Mouse (Mus musculus): ENCODE results near the gene Fam210b. TPM values are rescaled to one million over a fixed set of nuclear protein-coding genes. Genes with fewer than 3 reads are reported as not detected.

Gene Fam210b
- polyA plus RNA-seq, 1 experiment from 2014 or later = 15.8 TPM

DNA sequence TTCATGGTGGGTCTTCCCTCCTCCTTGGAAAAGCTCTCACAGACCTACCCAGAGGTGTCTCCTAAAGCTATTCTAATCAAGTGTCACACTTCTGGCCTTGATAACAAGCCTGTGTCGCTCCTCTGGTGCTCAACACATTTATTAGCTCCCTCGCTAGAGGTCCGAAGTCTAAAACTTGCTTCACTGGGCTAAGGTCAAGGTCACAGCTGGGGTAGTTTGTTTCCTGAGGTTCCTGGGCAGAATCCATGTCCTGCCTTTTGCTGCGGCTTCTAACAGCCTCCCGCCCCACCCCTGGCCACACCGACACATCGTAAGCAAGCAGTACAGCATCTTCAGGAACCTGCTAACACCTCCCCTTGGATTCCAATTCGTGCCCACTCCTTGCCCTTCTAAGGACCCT, 5.4 kb downstream of the Fam210b start:
- H3K4me2 ChIP-seq = no peak overlapping the region

DNA sequence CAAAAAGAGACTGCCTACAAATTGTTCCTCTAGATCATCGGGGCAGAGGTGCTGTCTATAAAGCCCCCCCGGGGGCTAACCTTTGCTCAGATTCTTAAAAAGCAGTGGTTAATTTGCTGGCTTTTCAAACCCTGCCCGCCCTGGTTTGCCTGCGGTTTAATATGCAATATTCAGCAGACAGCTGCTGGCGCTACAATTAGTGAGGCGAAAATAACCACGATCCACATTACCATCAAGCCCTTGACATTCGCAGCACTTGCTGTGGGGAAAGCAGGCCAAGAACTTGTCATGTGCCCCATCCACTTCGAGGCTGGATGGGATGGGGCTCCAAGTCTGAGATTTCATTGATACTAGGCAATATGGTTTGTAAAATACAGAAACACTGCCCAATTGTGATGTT, 7.9 kb downstream of the Fam210b start:
- peaks cover 33% of the 10 kb centered on the region for H3K36me3 ChIP-seq
- 77% methylated on average over 9 of the region's 9 CpGs for WGBS
- no peak overlapping the region for H3K9ac ChIP-seq
- no peaks in the 10 kb centered on the region for H3K9me3 ChIP-seq (replicated peaks)
- H3K27me3 ChIP-seq = no peaks in the 10 kb centered on the region
- H3K4me3 ChIP-seq = no peak overlapping the region
- H3K4me2 ChIP-seq = no peak overlapping the region
- H3K4me1 ChIP-seq (replicated peaks) = peaks cover 10% of the 10 kb centered on the region
- no peak overlapping the region for H3K27ac ChIP-seq
- no peak for ATAC-seq (replicated peaks; ENCODE audit: insufficient number of reproducible peaks, insufficient read depth, low FRiP score, low read depth)

More for the DNA sequence above, 5.4 kb downstream of the Fam210b start:
- peaks cover 27% of the 10 kb centered on the region for H3K4me1 ChIP-seq (replicated peaks)
- ATAC-seq (replicated peaks; ENCODE audit: insufficient number of reproducible peaks, insufficient read depth, low FRiP score, low read depth) = no peak
- no peaks in the 10 kb centered on the region for H3K9me3 ChIP-seq (replicated peaks)
- peaks cover 8% of the 10 kb centered on the region for H3K36me3 ChIP-seq
- 61% methylated on average over 8 of the region's 8 CpGs for WGBS
- H3K9ac ChIP-seq = no peak overlapping the region
- H3K27me3 ChIP-seq = no peaks in the 10 kb centered on the region
- H3K4me3 ChIP-seq = no peak overlapping the region
- H3K27ac ChIP-seq = no peak overlapping the region

DNA sequence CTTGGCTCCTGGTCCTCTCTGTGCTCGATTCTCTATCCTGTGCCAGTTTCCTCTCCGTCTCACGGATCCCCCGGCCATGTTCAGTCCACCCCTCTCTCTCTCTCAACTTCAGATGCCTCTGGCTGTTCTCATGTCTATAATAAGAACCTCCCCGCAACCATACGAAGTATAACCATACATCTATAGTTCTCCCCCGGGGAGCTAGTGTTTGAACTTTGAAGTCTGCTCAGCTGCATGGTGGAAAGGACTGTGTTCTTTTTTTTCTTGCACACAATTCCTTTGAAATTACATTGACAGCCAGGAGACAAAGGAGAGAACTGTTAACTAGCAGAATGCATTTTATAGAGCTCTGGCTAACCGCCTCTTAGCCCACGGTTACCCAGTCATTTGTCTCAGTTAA, 9.4 kb downstream of the Fam210b start:
- Histone ChIP-seq H3K9me3 (replicated peaks) (no peaks in the 10 kb centered on the region), H3K27ac (no peak overlapping the region), H3K4me2 (no peak overlapping the region), H3K36me3 (peaks cover 47% of the 10 kb centered on the region), H3K4me1 (replicated peaks) (no peaks in the 10 kb centered on the region; the same call in 1 of the 2 replicates), H3K27me3 (no peaks in the 10 kb centered on the region), H3K4me3 (no peak overlapping the region), H3K9ac (no peak overlapping the region)
- WGBS = 84% methylated on average over 9 of the region's 9 CpGs
- ATAC-seq (replicated peaks; ENCODE audit: insufficient number of reproducible peaks, insufficient read depth, low FRiP score, low read depth) = no peak

DNA sequence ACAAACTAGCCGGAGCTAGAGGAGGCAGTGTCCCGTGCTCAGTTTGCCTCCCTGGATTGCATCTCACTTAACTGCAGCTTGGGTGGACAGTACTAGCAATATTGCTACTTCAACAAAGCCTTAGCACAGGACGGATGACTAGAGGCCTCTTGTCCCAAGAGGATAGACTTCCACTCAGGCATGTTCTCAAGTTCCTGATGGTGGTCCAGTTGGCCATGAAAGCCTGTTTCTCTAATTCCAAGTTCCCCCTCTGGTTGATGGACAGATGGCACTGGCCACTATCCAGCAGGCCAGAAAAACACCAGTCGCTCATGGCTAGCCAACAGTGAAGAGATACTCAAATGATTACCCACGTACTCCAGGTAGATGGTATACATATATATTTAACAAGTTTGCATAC, 10.5 kb downstream of the Fam210b start:
- Histone ChIP-seq H3K4me1 (replicated peaks) (no peaks in the 10 kb centered on the region; the same call in 1 of the 2 replicates), H3K9ac (no peak overlapping the region), H3K9me3 (replicated peaks) (no peaks in the 10 kb centered on the region), H3K4me2 (no peak overlapping the region), H3K27me3 (no peaks in the 10 kb centered on the region), H3K27ac (no peak overlapping the region), H3K36me3 (peaks cover 57% of the 10 kb centered on the region), H3K4me3 (no peak overlapping the region)
- 79% methylated on average over 5 of the region's 5 CpGs for WGBS
- no peak for ATAC-seq (replicated peaks; ENCODE audit: insufficient number of reproducible peaks, insufficient read depth, low FRiP score, low read depth)

DNA sequence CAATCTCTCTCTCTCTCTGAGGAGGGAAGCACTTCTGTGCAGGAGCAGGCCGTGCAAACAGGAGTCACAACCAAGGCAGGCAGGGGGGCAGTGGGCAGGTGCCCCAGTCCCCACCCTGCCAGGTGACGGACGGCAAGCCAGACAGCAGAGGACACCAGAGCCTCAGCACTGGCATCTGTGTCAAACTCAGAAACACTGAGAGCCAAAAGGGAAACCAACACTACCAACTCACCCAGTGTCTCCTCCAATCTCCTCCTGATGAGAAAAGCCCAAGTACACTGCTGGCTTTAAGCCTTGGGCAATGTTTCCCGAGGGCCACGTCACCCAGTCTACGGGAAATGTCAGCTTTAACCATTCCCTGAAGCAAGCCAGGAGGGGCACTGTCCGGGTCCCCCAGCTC, 17.8 kb downstream of the Fam210b start:
- H3K27ac ChIP-seq = no peak overlapping the region
- no peak overlapping the region for H3K4me3 ChIP-seq
- H3K27me3 ChIP-seq = no peaks in the 10 kb centered on the region
- H3K36me3 ChIP-seq = peaks cover 78% of the 10 kb centered on the region
- H3K4me2 ChIP-seq = no peak overlapping the region
- peak overlapping the region; percentile 4; the same call in 1 of the 2 replicates for H3K9ac ChIP-seq
- 83% methylated on average over 7 of the region's 7 CpGs for WGBS
- H3K9me3 ChIP-seq (replicated peaks) = no peaks in the 10 kb centered on the region
- ATAC-seq (replicated peaks; ENCODE audit: insufficient number of reproducible peaks, insufficient read depth, low FRiP score, low read depth) = no peak
- H3K4me1 ChIP-seq (replicated peaks) = peaks cover 6% of the 10 kb centered on the region

DNA sequence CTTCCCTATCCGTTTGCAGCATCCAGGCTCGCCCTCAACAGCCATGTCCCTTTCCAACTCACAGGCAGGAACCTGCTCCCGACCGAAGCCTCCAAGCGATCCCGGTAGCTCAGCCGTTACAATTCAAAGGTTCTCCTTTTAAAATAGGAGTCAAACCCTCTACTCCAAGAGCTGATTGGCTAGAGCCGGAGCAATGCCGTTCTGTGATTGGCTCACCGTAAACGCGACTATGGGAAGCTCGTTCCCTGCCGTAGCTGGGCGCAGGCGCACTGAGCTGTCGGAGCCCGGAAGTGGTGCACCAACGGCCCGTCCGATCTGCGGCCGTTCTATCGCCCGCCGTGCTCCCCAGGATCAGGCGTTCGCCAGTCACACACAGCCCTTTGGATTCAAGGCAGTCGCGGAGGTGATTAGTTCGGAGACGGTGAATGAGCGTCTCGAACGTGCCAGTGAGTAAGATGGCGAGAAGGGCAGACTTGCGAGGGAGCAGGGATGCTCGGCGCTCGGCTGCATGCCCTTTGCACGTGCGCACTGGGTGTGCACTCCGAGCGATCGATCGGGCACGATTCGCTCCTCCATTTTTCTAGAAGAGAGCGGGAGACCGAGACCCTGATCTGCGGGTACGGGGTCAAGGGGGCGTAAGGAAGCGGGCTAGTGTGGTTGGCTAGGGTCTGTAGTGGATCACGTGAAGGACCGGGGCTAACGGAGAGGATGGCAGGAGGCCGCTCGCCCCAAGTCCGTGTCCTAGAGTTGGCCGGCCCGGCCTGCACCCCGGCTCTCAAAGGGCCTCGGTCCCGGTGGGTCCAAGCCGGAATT, 25.3 kb downstream of the Fam210b start, which contains the start of the genes Aurka and Cstf1:
Gene Aurka (minus strand): TSS at position 125 of the 813 bp plus-strand sequence.
Gene Cstf1 (plus strand): TSS at position 271 of the 813 bp plus-strand sequence.
- H3K4me3 ChIP-seq = peak within 1 kb of the TSS; percentile 90
- peak within 1 kb of the TSS; percentile 83 for H3K4me2 ChIP-seq
- peak; percentile 97 for ATAC-seq (replicated peaks; ENCODE audit: insufficient number of reproducible peaks, insufficient read depth, low FRiP score, low read depth)
- H3K4me1 ChIP-seq (replicated peaks) = peaks cover 33% of the 10 kb centered on the region
- H3K27ac ChIP-seq = peak within 1 kb of the TSS; percentile 86
- H3K36me3 ChIP-seq = peaks cover 42% of the 10 kb centered on the region
- H3K9me3 ChIP-seq (replicated peaks) = no peaks in the 10 kb centered on the region
- peak within 1 kb of the TSS; percentile 92 for H3K9ac ChIP-seq
- under 1% methylated on average over 66 of the region's 66 CpGs for WGBS
- no peaks in the 10 kb centered on the region for H3K27me3 ChIP-seq

DNA sequence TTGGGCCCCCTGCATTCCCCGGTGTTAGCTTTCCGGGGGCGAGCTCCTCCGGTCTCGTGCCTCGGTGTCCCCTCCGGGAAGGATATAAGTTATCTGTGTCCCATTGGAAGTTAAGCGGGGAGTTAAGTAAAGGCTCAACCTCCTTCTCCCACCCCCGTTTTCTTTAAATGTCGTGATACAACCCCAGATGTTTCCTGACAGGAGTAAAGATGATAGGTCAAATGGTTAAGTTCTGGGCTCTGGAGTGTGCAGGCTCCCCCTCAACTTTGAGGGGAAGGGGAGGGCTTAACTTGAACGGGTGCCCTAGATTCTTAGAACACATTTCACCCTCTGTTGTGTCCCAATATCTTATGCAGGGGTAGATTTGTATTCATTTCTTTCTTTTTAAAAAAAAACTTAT, 25.9 kb downstream of the Fam210b start:
- ATAC-seq (replicated peaks; ENCODE audit: insufficient number of reproducible peaks, insufficient read depth, low FRiP score, low read depth) = no peak

DNA sequence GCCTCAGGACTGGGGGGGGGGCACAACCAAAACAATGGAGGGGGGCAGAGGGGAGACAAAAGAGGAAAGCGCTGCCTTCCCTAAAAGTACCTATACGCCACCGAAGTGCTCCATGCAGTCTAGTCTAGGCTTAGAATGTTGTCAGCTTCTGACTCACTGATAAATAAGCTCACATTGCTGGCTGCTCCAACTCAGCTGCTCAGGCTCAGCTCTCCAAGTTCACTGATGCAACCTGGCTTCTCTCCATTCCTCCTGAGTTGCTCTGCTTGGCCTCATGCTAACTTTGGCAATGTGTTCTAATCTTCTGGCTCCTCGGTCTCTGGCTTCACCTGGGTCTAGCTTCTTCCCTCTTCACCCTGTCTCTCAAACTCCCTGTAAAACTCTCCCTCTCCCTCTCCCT, 31.2 kb downstream of the Fam210b start:
- H3K4me2 ChIP-seq = no peak overlapping the region
- H3K4me3 ChIP-seq = no peak overlapping the region
- peaks cover 85% of the 10 kb centered on the region for H3K36me3 ChIP-seq
- H3K4me1 ChIP-seq (replicated peaks) = peaks cover 6% of the 10 kb centered on the region
- ATAC-seq (replicated peaks; ENCODE audit: insufficient number of reproducible peaks, insufficient read depth, low FRiP score, low read depth) = no peak
- H3K9ac ChIP-seq = no peak overlapping the region
- H3K9me3 ChIP-seq (replicated peaks) = no peaks in the 10 kb centered on the region
- 79% methylated on average over 4 of the region's 4 CpGs for WGBS
- H3K27me3 ChIP-seq = no peaks in the 10 kb centered on the region
- H3K27ac ChIP-seq = no peak overlapping the region

More for the DNA sequence above, 25.9 kb downstream of the Fam210b start:
- Histone ChIP-seq H3K9me3 (replicated peaks) (no peaks in the 10 kb centered on the region), H3K27me3 (no peaks in the 10 kb centered on the region), H3K27ac (peak overlapping the region; percentile 86), H3K4me1 (replicated peaks) (peaks cover 33% of the 10 kb centered on the region), H3K4me3 (peak overlapping the region; percentile 90), H3K36me3 (peaks cover 43% of the 10 kb centered on the region), H3K4me2 (peak overlapping the region; percentile 69), H3K9ac (peak overlapping the region; percentile 92)
- WGBS = 0% methylated on average over 11 of the region's 11 CpGs

DNA sequence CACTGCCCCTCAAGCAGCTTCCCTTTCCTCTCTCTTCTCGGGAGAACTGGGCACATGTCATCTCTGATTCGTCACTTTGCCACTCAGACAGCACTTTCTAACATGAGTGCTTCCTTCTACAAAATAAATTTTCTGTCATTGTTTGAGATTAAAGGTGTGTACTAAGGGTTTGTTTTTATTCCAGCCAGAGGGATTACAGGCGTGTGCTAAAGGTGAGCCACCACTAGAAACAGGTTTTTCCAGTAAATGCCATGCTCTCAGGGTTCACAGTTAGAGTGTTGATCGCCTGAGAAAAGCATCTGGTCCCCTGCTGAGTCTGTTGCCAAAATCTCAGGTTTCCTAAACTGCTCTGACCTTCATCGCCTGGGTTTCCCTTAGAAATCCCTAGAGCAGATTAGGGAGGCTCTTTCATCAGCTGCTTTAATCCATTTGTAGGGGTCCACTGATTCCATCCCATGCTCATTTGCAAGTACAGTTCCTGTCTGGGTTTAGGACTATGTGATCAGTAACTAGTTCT, 31.7 kb downstream of the Fam210b start:
- Histone ChIP-seq H3K27ac (no peak overlapping the region), H3K9ac (no peak overlapping the region), H3K4me1 (replicated peaks) (0 out of 2 replicates have a peak, but pooled peaks cover 2% of the 10 kb centered on the region), H3K9me3 (replicated peaks) (no peaks in the 10 kb centered on the region), H3K4me3 (no peak overlapping the region), H3K27me3 (no peaks in the 10 kb centered on the region), H3K36me3 (peaks cover 88% of the 10 kb centered on the region), H3K4me2 (no peak overlapping the region)
- ATAC-seq (replicated peaks; ENCODE audit: insufficient number of reproducible peaks, insufficient read depth, low FRiP score, low read depth) = no peak
- 61% methylated on average over 5 of the region's 5 CpGs for WGBS

DNA sequence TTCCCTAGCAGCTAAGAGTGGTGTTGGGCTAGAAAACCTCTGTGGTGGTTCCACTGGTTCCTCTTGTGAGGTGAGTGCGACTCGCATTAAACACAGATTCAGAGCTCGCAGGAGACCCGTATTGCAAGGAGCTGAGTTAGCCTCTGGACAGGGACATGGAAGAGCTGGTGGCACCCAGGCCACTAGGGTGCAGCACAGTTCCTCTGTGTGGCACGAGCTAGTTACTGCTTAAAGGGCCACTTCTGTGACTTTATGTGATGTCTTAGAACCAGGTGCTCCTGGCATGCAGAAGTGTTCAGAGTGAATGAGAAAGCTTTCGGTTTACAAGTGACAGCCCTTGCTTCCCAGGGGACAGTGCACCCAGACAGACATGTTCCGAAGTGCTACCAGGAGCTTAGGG, 33.0 kb downstream of the Fam210b start:
- Histone ChIP-seq H3K4me2 (no peak overlapping the region), H3K27ac (no peak overlapping the region), H3K9me3 (replicated peaks) (no peaks in the 10 kb centered on the region), H3K27me3 (no peaks in the 10 kb centered on the region), H3K9ac (no peak overlapping the region), H3K36me3 (peaks cover 81% of the 10 kb centered on the region), H3K4me3 (no peak overlapping the region), H3K4me1 (replicated peaks) (no peaks in the 10 kb centered on the region)
- ATAC-seq (replicated peaks; ENCODE audit: insufficient number of reproducible peaks, insufficient read depth, low FRiP score, low read depth) = no peak
- 65% methylated on average over 7 of the region's 7 CpGs for WGBS

DNA sequence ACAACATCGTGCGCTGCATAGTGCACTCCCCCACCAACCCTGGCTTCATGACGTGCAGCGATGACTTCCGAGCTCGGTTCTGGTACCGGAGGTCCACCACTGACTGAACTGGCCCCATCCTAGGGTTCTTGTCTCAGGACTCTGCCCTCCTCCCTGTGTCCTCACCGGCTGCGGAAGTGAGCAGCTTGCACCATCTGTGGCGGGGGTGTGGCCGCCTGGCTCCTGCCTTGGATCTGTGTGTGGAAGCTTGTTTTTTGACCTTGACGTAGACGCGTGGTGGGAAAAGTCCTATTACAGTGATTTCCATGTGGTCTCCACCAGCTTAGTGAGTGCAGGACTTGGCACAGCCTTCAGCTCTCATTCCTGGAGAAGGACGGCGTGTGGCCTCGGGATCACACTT, 35.1 kb downstream of the Fam210b start:
- Histone ChIP-seq H3K27ac (no peak overlapping the region), H3K9ac (no peak overlapping the region), H3K9me3 (replicated peaks) (no peaks in the 10 kb centered on the region), H3K36me3 (peaks cover 61% of the 10 kb centered on the region), H3K27me3 (no peaks in the 10 kb centered on the region), H3K4me1 (replicated peaks) (no peaks in the 10 kb centered on the region), H3K4me3 (no peak overlapping the region), H3K4me2 (no peak overlapping the region)
- ATAC-seq (replicated peaks; ENCODE audit: insufficient number of reproducible peaks, insufficient read depth, low FRiP score, low read depth) = no peak
- 90% methylated on average over 17 of the region's 17 CpGs for WGBS
